Mouse (Mus musculus) liver, postnatal 0 days (tissue): ENCODE results near the gene Mttp.

ENCODE experiments used
- CTCF ChIP-seq: sonication (generic); IDR thresholded peaks from 2 replicates; pipeline ENCODE4 v1.5.1; 2016; ENCODE audit warnings: antibody characterized with exemption, low read depth
- EP300 ChIP-seq: IDR thresholded peaks from 2 replicates; pipeline ENCODE4 v1.6.1; 2016; ENCODE audit warnings: antibody characterized with exemption, low read depth, mild to moderate bottlenecking

- TF ChIP-seq CTCF: no peak
- no peak for TF ChIP-seq EP300
Observed at GRCm38 (mm10) chr3:138074214-138074613, 70.6 kb downstream of the Mttp start.
